Comparison of ENCODE assay signal across 30 mouse cellular contexts in the genomic region with DNA sequence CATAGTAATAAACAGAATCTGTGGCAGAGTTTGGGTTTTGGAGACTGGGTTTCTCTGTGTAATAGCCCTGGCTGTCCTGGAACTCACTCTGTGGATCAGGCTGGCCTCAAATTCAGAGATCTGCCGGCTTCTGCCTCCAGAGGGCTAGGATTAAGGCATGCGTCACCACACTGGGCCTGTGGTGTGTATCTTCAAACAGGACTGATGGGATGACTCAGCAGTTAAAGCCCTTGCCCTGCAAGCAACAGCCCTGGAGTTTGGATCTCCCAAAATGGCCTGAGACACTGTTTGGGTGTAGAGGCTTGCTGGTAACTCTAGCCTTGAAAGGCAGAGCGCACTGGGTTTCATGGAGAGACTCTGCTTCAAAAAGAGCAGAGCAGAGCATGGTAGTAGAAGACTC. TPM values are rescaled to one million over a fixed set of nuclear protein-coding genes. Genes with fewer than 3 reads are reported as not detected.
DNase-seq lines count a peak whose midpoint lies in the region; ATAC-seq and TF ChIP-seq lines count a peak whose summit lies in the region.
"Had no signal": no experiment of that assay in that cellular context is flagged by ENCODE, and none has a peak within 500 bp of the region (broad histone marks: within the 10 kb centered on the region; RNA-seq: fewer than 3 reads in every experiment).

No protein-coding gene starts in this region.

- TF ChIP-seq RAD21 in MEL (IDR thresholded peaks at IDR 0.05; ENCODE audit: low read depth, low read length) = no peak

- no peaks in the 10 kb centered on the region for H3K9me3 ChIP-seq in midbrain, embryonic 11.5 days (ENCODE audit: control insufficient read depth, low read length)
- no peaks in the 10 kb centered on the region for H3K9me3 ChIP-seq in midbrain, embryonic 10.5 days (replicated peaks)
- H3K9me3 ChIP-seq in MEL (replicated peaks; ENCODE audit: insufficient read depth, low read length) = no peaks in the 10 kb centered on the region
- no peaks in the 10 kb centered on the region for H3K9me3 ChIP-seq in hindbrain, embryonic 13.5 days
- H3K9me3 ChIP-seq: embryonic facial prominence, embryonic 10.5 days; embryonic facial prominence, embryonic 13.5 days; forebrain, embryonic 12.5 days; heart, embryonic 10.5 days; heart, embryonic 13.5 days; hindbrain, embryonic 15.5 days had no signal

- no peak for TF ChIP-seq POLR2A in MEL (IDR thresholded peaks at IDR 0.05; ENCODE audit: control insufficient read depth in 1 of 2, insufficient read depth in 1 of 2, low read depth in 1 of 2, low read length in 2 of 2, poor library complexity in 1 of 2)

- no peak overlapping the region for H3K27ac ChIP-seq in midbrain, embryonic 11.5 days (ENCODE audit: low read depth, low read length)
- H3K27ac ChIP-seq in midbrain, embryonic 10.5 days (replicated peaks) = no peak overlapping the region
- H3K27ac ChIP-seq in MEL (ENCODE audit: control insufficient read depth, low read depth, low read length) = no peak overlapping the region
- no peak overlapping the region for H3K27ac ChIP-seq in hindbrain, embryonic 13.5 days
- H3K27ac ChIP-seq: embryonic facial prominence, embryonic 10.5 days; embryonic facial prominence, embryonic 13.5 days; forebrain, embryonic 12.5 days; gastrocnemius, adult 2 months; heart, embryonic 10.5 days; heart, embryonic 13.5 days; hindbrain, embryonic 15.5 days had no signal

- no peaks in the 10 kb centered on the region for H3K4me1 ChIP-seq in midbrain, embryonic 11.5 days (ENCODE audit: control insufficient read depth, insufficient read depth, low read length)
- 0 out of 2 replicates have a peak, but pooled peaks cover 3% of the 10 kb centered on the region for H3K4me1 ChIP-seq in midbrain, embryonic 10.5 days
- no peaks in the 10 kb centered on the region for H3K4me1 ChIP-seq in MEL (ENCODE audit: control insufficient read depth in 1 of 2, insufficient read depth in 2 of 2, low read length in 2 of 2)
- no peaks in the 10 kb centered on the region for H3K4me1 ChIP-seq in hindbrain, embryonic 13.5 days (replicated peaks)
- H3K4me1 ChIP-seq: embryonic facial prominence, embryonic 10.5 days; embryonic facial prominence, embryonic 13.5 days; forebrain, embryonic 12.5 days; hindbrain, embryonic 15.5 days had no signal

- no peak for TF ChIP-seq EP300 in MEL (IDR thresholded peaks at IDR 0.05; ENCODE audit: low read depth in 1 of 2, low read length in 2 of 2)

- DNase-seq in midbrain, embryonic 11.5 days (ENCODE audit: low spot score, missing footprints) = peak; percentile 23
- no peak for DNase-seq in midbrain, embryonic 10.5 days (ENCODE audit: low spot score)
- DNase-seq in MEL (ENCODE audit: low read depth, low spot score) = peak; percentile 10
- DNase-seq in kidney, postnatal 14 days = no peak
- DNase-seq in natural killer cell, adult 2 months (ENCODE audit: low spot score in 2 of 2) = no peak
- DNase-seq: adrenal gland, postnatal 10 days; adrenal gland, postnatal 36 days; cerebellum, adult 18-20 months; cerebellum, adult 9-10 months; cerebellum, postnatal 25 days; embryo, embryonic 11 days; gastrocnemius, adult 2 months; gastrocnemius, postnatal 14 days; heart, adult 18-20 months; heart, postnatal 14 days; heart, postnatal 4 days had no signal

- no peak for TF ChIP-seq CTCF in MEL (IDR thresholded peaks at IDR 0.05 in 2 of 3, conservative IDR thresholded peaks at IDR 0.05 in 1 of 3; ENCODE audit: control insufficient read depth in 1 of 3, insufficient read depth in 1 of 3, low read depth in 2 of 3, low read length in 3 of 3, poor library complexity in 1 of 3, severe bottlenecking in 1 of 3)

- 90% methylated on average over 3 of the region's 3 CpGs for whole genome bisulfite sequencing in midbrain, embryonic 11.5 days
- 86% methylated on average over 3 of the region's 3 CpGs for WGBS in midbrain, embryonic 10.5 days
- WGBS in hindbrain, embryonic 13.5 days = 91% methylated on average over 3 of the region's 3 CpGs

- H3K4me3 ChIP-seq in midbrain, embryonic 11.5 days (ENCODE audit: low read depth, low read length) = no peak overlapping the region
- no peak overlapping the region for H3K4me3 ChIP-seq in midbrain, embryonic 10.5 days
- no peak overlapping the region for H3K4me3 ChIP-seq in MEL (ENCODE audit: control insufficient read depth in 1 of 2, insufficient read depth in 1 of 2, low read depth in 2 of 2, low read length in 2 of 2)
- no peak overlapping the region for H3K4me3 ChIP-seq in hindbrain, embryonic 13.5 days
- H3K4me3 ChIP-seq: embryonic facial prominence, embryonic 10.5 days; embryonic facial prominence, embryonic 13.5 days; erythroblast, embryonic 14.5 days; forebrain, embryonic 12.5 days; gastrocnemius, adult 2 months; heart, embryonic 10.5 days; heart, embryonic 13.5 days; hindbrain, embryonic 15.5 days had no signal

- no peak overlapping the region for H3K9ac ChIP-seq in midbrain, embryonic 11.5 days (ENCODE audit: low read length)
- no peak overlapping the region for H3K9ac ChIP-seq in MEL (ENCODE audit: control insufficient read depth, low read depth, low read length, poor library complexity, severe bottlenecking)
- H3K9ac ChIP-seq in hindbrain, embryonic 13.5 days = no peak overlapping the region
- H3K9ac ChIP-seq: embryonic facial prominence, embryonic 13.5 days; forebrain, embryonic 12.5 days; heart, embryonic 13.5 days; hindbrain, embryonic 15.5 days had no signal

- no peaks in the 10 kb centered on the region for H3K27me3 ChIP-seq in midbrain, embryonic 11.5 days (ENCODE audit: control insufficient read depth, insufficient read depth, low read length)
- no peaks in the 10 kb centered on the region for H3K27me3 ChIP-seq in midbrain, embryonic 10.5 days (ENCODE audit: low read depth, poor library complexity, severe bottlenecking)
- H3K27me3 ChIP-seq in MEL (ENCODE audit: control insufficient read depth in 1 of 2, insufficient read depth in 2 of 2, low read length in 2 of 2) = no peaks in the 10 kb centered on the region
- no peaks in the 10 kb centered on the region for H3K27me3 ChIP-seq in hindbrain, embryonic 13.5 days
- H3K27me3 ChIP-seq: embryonic facial prominence, embryonic 13.5 days; forebrain, embryonic 12.5 days; heart, embryonic 13.5 days; hindbrain, embryonic 15.5 days had no signal

- ATAC-seq in midbrain, embryonic 11.5 days (ENCODE audit: low FRiP score) = no peak
- ATAC-seq in common myeloid progenitor, adult 5-6 weeks (replicated peaks; ENCODE audit: low read depth, poor library complexity, severe bottlenecking) = peak; percentile 73
- peak; percentile 84 for ATAC-seq in megakaryocyte-erythroid progenitor cell, adult 5-6 weeks (replicated peaks; ENCODE audit: low FRiP score, low TSS enrichment, poor library complexity, severe bottlenecking)
- no peak for ATAC-seq in hindbrain, embryonic 13.5 days (ENCODE audit: low FRiP score)
- ATAC-seq: CD4-positive, CD25-positive, alpha-beta regulatory T cell, adult 4 months; forebrain, embryonic 16.5 days; intestine, postnatal 0 days had no signal

- H3K36me3 ChIP-seq in midbrain, embryonic 11.5 days (ENCODE audit: control insufficient read depth, insufficient read depth, low read length) = no peaks in the 10 kb centered on the region
- no peaks in the 10 kb centered on the region for H3K36me3 ChIP-seq in midbrain, embryonic 10.5 days
- no peaks in the 10 kb centered on the region for H3K36me3 ChIP-seq in MEL (ENCODE audit: control insufficient read depth in 1 of 2, insufficient read depth in 2 of 2, low read length in 2 of 2)
- H3K36me3 ChIP-seq in hindbrain, embryonic 13.5 days = no peaks in the 10 kb centered on the region
- H3K36me3 ChIP-seq: embryonic facial prominence, embryonic 10.5 days; embryonic facial prominence, embryonic 13.5 days; forebrain, embryonic 12.5 days; G1E; heart, embryonic 10.5 days; heart, embryonic 13.5 days; hindbrain, embryonic 15.5 days had no signal

- no peaks in the 10 kb centered on the region for H3K79me2 ChIP-seq in MEL (ENCODE audit: control insufficient read depth, insufficient read depth, low read length, poor library complexity)

- H3K4me2 ChIP-seq in midbrain, embryonic 11.5 days = no peak overlapping the region
- no peak overlapping the region for H3K4me2 ChIP-seq in hindbrain, embryonic 13.5 days
- H3K4me2 ChIP-seq: embryonic facial prominence, embryonic 13.5 days; forebrain, embryonic 12.5 days; heart, embryonic 13.5 days; hindbrain, embryonic 15.5 days had no signal

TF ChIP-seq in MEL, 35 proteins besides CTCF, POLR2A, EP300 and RAD21:
- TF ChIP-seq TBP (IDR thresholded peaks at IDR 0.05; ENCODE audit: low read depth, low read length) (no peak), KAT2A (conservative IDR thresholded peaks at IDR 0.05; ENCODE audit: low read depth, low read length) (no peak), USF1 (IDR thresholded peaks at IDR 0.05; ENCODE audit: low read depth, low read length) (no peak), MXI1 (IDR thresholded peaks at IDR 0.05; ENCODE audit: low read depth, low read length) (no peak), USF2 (IDR thresholded peaks at IDR 0.05; ENCODE audit: borderline replicate concordance in 1 of 2, insufficient read depth in 1 of 2, low read depth in 1 of 2, low read length in 2 of 2) (no peak), GABPA (IDR thresholded peaks at IDR 0.05; ENCODE audit: low read depth, low read length) (no peak), ZNF384 (IDR thresholded peaks at IDR 0.05; ENCODE audit: low read depth, low read length) (no peak), CHD1 (IDR thresholded peaks at IDR 0.05; ENCODE audit: low read depth, low read length) (no peak), NELFE (IDR thresholded peaks at IDR 0.05; ENCODE audit: low read depth, low read length) (no peak)
TF ChIP-seq in MEL: peak in this region for 0.

RNA-seq across cellular contexts. Expression of a gene that starts 22.4 kb away (rescaled TPM):
- polyA plus RNA-seq in midbrain, embryonic 11.5 days (2014; fragmentation: Nextera tagmentation; extraction: Ambion mirVana) = 50.4 and 51.3 TPM in 2 replicates
- 40.0 and 43.6 TPM in 2 replicates for polyA plus RNA-seq in midbrain, embryonic 10.5 days (2016; fragmentation: Nextera tagmentation; extraction: Ambion mirVana)
- total RNA-seq in MEL (2012; rRNA removed) = 11.6 and 17.5 TPM in 2 replicates
- polyA plus RNA-seq in MEL (2012; ENCODE audit: insufficient read depth in 1 of 2, insufficient read length in 2 of 2, low read depth in 1 of 2, low replicate concordance in 2 of 2, missing spikeins in 1 of 2) = 1 to 10 TPM in 1 of 2 experiments, not detected in 1; 8.5 TPM
- 11.5 and 13.4 TPM in 2 replicates for total RNA-seq in common myeloid progenitor, adult 5-6 weeks (2017)
- total RNA-seq in megakaryocyte-erythroid progenitor cell, adult 5-6 weeks (2014; fragmentation: Nextera tagmentation) = 27.2 and 43.5 TPM in 2 replicates
- total RNA-seq in megakaryocyte-erythroid progenitor cell, adult 5-6 weeks (2017) = 24.2 and 24.6 TPM in 2 replicates
- 22.4 and 26.1 TPM in 2 replicates for polyA plus RNA-seq in hindbrain, embryonic 13.5 days (2015; fragmentation: Nextera tagmentation; extraction: Ambion mirVana)

Comparison
In these comparisons a context has a peak if more than half of its experiments do, and no peak if none do; other contexts are left out.
1. DNase-seq: peak in midbrain, embryonic 11.5 days (single experiment) and MEL (single experiment); none in midbrain, embryonic 10.5 days (single experiment), kidney, postnatal 14 days (single experiment) and natural killer cell, adult 2 months (0 of 2).
2. ATAC-seq: peak in common myeloid progenitor, adult 5-6 weeks (single experiment) and megakaryocyte-erythroid progenitor cell, adult 5-6 weeks (single experiment); none in midbrain, embryonic 11.5 days (single experiment) and hindbrain, embryonic 13.5 days (single experiment).